9 mouse cellular contexts compared by ENCODE assay signal in genomic region chr7:89473442-89473841, GRCm38 (mm10). TPM values are rescaled to one million over a fixed set of nuclear protein-coding genes. Genes with fewer than 3 reads are reported as not detected.
A peak's percentile ranks its signal among the peaks of the same experiment; 100 is the strongest.
DNase-seq lines count a peak whose midpoint lies in the region; ATAC-seq lines count a peak whose summit lies in the region.
"Had no signal": no experiment of that assay in that cellular context is flagged by ENCODE, and none has a peak within 500 bp of the region (broad histone marks: within the 10 kb centered on the region; RNA-seq: fewer than 3 reads in every experiment).

No protein-coding gene starts in this region.

- H3K36me3 ChIP-seq in midbrain, embryonic 14.5 days (ENCODE audit: control insufficient read depth, insufficient read depth, low read length): no peaks in the 10 kb centered on the region
- no peaks in the 10 kb centered on the region for H3K36me3 ChIP-seq in midbrain, embryonic 15.5 days (replicated peaks)
- H3K36me3 ChIP-seq in forebrain, embryonic 10.5 days (replicated peaks): no peaks in the 10 kb centered on the region
- H3K36me3 ChIP-seq in forebrain, embryonic 16.5 days (ENCODE audit: control insufficient read depth, insufficient read depth): no peaks in the 10 kb centered on the region
- H3K36me3 ChIP-seq: liver, embryonic 13.5 days had no signal

- DNase-seq in heart, adult 18-20 months: peak; percentile 33 to 45
- DNase-seq in heart, adult 11 months: no peak
- DNase-seq in midbrain, embryonic 14.5 days: peak; percentile 56
- peak; percentile 43 for DNase-seq in embryo, embryonic 11 days
- DNase-seq in forebrain, embryonic 10.5 days (ENCODE audit: extremely low spot score, low spot score): no peak
- DNase-seq: liver, embryonic 13.5 days had no signal

- H3K27me3 ChIP-seq in midbrain, embryonic 14.5 days (ENCODE audit: control insufficient read depth, insufficient read depth, low read length): no peaks in the 10 kb centered on the region
- no peaks in the 10 kb centered on the region for H3K27me3 ChIP-seq in midbrain, embryonic 15.5 days (replicated peaks)
- H3K27me3 ChIP-seq in forebrain, embryonic 10.5 days (ENCODE audit: poor library complexity, severe bottlenecking): peaks cover 15% of the 10 kb centered on the region; the same call in 1 of the 2 replicates
- no peaks in the 10 kb centered on the region for H3K27me3 ChIP-seq in forebrain, embryonic 16.5 days (replicated peaks; ENCODE audit: control insufficient read depth, insufficient read depth, low read length)
- H3K27me3 ChIP-seq: liver, embryonic 13.5 days had no signal

- no peaks in the 10 kb centered on the region for H3K4me1 ChIP-seq in midbrain, embryonic 14.5 days (ENCODE audit: control insufficient read depth, insufficient read depth, low read length)
- no peaks in the 10 kb centered on the region for H3K4me1 ChIP-seq in midbrain, embryonic 15.5 days
- peaks cover 2% of the 10 kb centered on the region for H3K4me1 ChIP-seq in forebrain, embryonic 10.5 days
- H3K4me1 ChIP-seq in forebrain, embryonic 16.5 days (replicated peaks; ENCODE audit: control insufficient read depth, insufficient read depth, low read length): 0 out of 2 replicates have a peak, but pooled peaks cover 3% of the 10 kb centered on the region
- H3K4me1 ChIP-seq: liver, embryonic 13.5 days had no signal

- no peak overlapping the region for H3K9ac ChIP-seq in midbrain, embryonic 14.5 days (replicated peaks; ENCODE audit: low read length)
- no peak overlapping the region for H3K9ac ChIP-seq in midbrain, embryonic 15.5 days
- no peak overlapping the region for H3K9ac ChIP-seq in forebrain, embryonic 16.5 days (replicated peaks; ENCODE audit: low read depth, low read length)
- H3K9ac ChIP-seq: liver, embryonic 13.5 days had no signal

- 61% methylated on average over 4 of the region's 4 CpGs for WGBS in midbrain, embryonic 14.5 days
- 62% methylated on average over 4 of the region's 4 CpGs for WGBS in midbrain, embryonic 15.5 days
- 64% methylated on average over 4 of the region's 4 CpGs for WGBS in forebrain, embryonic 10.5 days
- WGBS in forebrain, embryonic 16.5 days: 69% methylated on average over 4 of the region's 4 CpGs

- no peak overlapping the region for H3K27ac ChIP-seq in midbrain, embryonic 14.5 days (replicated peaks; ENCODE audit: low read depth, low read length)
- H3K27ac ChIP-seq in midbrain, embryonic 15.5 days: no peak overlapping the region
- H3K27ac ChIP-seq in forebrain, embryonic 10.5 days: no peak overlapping the region
- H3K27ac ChIP-seq in forebrain, embryonic 16.5 days (ENCODE audit: low read length): no peak overlapping the region
- H3K27ac ChIP-seq: liver, embryonic 13.5 days had no signal

- no peaks in the 10 kb centered on the region for H3K9me3 ChIP-seq in midbrain, embryonic 14.5 days (ENCODE audit: control insufficient read depth, low read length)
- no peaks in the 10 kb centered on the region for H3K9me3 ChIP-seq in midbrain, embryonic 15.5 days
- H3K9me3 ChIP-seq in forebrain, embryonic 10.5 days: no peaks in the 10 kb centered on the region
- H3K9me3 ChIP-seq in forebrain, embryonic 16.5 days (ENCODE audit: control insufficient read depth, low read length): no peaks in the 10 kb centered on the region
- H3K9me3 ChIP-seq: liver, embryonic 13.5 days had no signal

- no peak for ATAC-seq in midbrain, embryonic 14.5 days (ENCODE audit: low FRiP score, low TSS enrichment)
- ATAC-seq in midbrain, embryonic 15.5 days (replicated peaks): no peak
- peak; percentile 62; the same call in 1 of the 2 replicates for ATAC-seq in megakaryocyte, adult 5-6 weeks (ENCODE audit: poor library complexity, severe bottlenecking)
- no peak for ATAC-seq in forebrain, embryonic 16.5 days

- no peak overlapping the region for H3K4me3 ChIP-seq in midbrain, embryonic 14.5 days (replicated peaks; ENCODE audit: low read depth, low read length)
- no peak overlapping the region for H3K4me3 ChIP-seq in midbrain, embryonic 15.5 days
- no peak overlapping the region for H3K4me3 ChIP-seq in forebrain, embryonic 10.5 days
- H3K4me3 ChIP-seq in forebrain, embryonic 16.5 days (replicated peaks; ENCODE audit: low read length): no peak overlapping the region
- H3K4me3 ChIP-seq: liver, embryonic 13.5 days had no signal

- no peak overlapping the region for H3K4me2 ChIP-seq in midbrain, embryonic 14.5 days (ENCODE audit: low read length)
- H3K4me2 ChIP-seq in midbrain, embryonic 15.5 days: no peak overlapping the region
- H3K4me2 ChIP-seq in forebrain, embryonic 16.5 days (ENCODE audit: low read length): no peak overlapping the region
- H3K4me2 ChIP-seq: liver, embryonic 13.5 days had no signal

RNA-seq across cellular contexts. Expression of gene Prss23, which starts 53.5 kb away (rescaled TPM):
- total RNA-seq in heart, adult 18-20 months (2021): 10 to 100 TPM; 20.3 to 23.0 TPM
- polyA plus RNA-seq in midbrain, embryonic 14.5 days (2014; fragmentation: Nextera tagmentation; extraction: Ambion mirVana): 6.5 and 12.3 TPM in 2 replicates
- 12.0 and 12.6 TPM in 2 replicates for polyA plus RNA-seq in midbrain, embryonic 15.5 days (2015; fragmentation: Nextera tagmentation; extraction: Ambion mirVana)
- not detected in 2 replicates for total RNA-seq in megakaryocyte, adult 5-6 weeks (2015)
- 0.26 TPM in 1 of 2 replicates, not detected in the other for total RNA-seq in megakaryocyte, adult 5-6 weeks (2017)
- polyA plus RNA-seq in forebrain, embryonic 10.5 days (2016; fragmentation: Nextera tagmentation; extraction: Ambion mirVana): 32.0 and 36.5 TPM in 2 replicates
- polyA plus RNA-seq in forebrain, embryonic 16.5 days (2015; fragmentation: Nextera tagmentation; extraction: Ambion mirVana): 8.6 and 13.1 TPM in 2 replicates

Comparison
In these comparisons a context has a peak if more than half of its experiments do, and no peak if none do; other contexts are left out.
1. DNase-seq: peak in heart, adult 18-20 months (2 of 2), midbrain, embryonic 14.5 days (single experiment) and embryo, embryonic 11 days (single experiment); none in heart, adult 11 months (single experiment) and forebrain, embryonic 10.5 days (single experiment).